Mouse (Mus musculus) gastrocnemius, postnatal 4 days (tissue): ENCODE data around the gene Ago3. TPM values are rescaled to one million over a fixed set of nuclear protein-coding genes. Genes with fewer than 3 reads are reported as not detected.
A peak's percentile ranks its signal among the peaks of the same experiment; 100 is the strongest.

ENCODE experiments used
- DNase-seq, 2 experiments: peaks; one replicate each; pipeline ENCODE4 v3.0.0; 2021 to 2022; ENCODE audit warnings: low spot score in 2 of 2, mixed read lengths in 2 of 2
- total RNA-seq, 2 experiments: library from RNA; stranded (reverse); gene quantifications; 2 replicates each; pipeline ENCODE4 v1.2.3; 2021

The Ago3 gene
- total RNA-seq, 2 experiments from 2014 or later = 14.1 to 17.5 TPM

GRCm38 (mm10) chr4:126313202-126313601 lies 116.2 kb downstream of the Ago3 start:
- no peak for DNase-seq

GRCm38 (mm10) chr4:126311566-126312200 lies 117.7 kb downstream of the Ago3 start:
- no peak for DNase-seq

- DNase-seq = no peak
These were observed 119.0 kb downstream of the Ago3 start for GRCm38 (mm10) chr4:126310344-126310743.

GRCm38 (mm10) chr4:126309922-126310309 lies 119.4 kb downstream of the Ago3 start:
- DNase-seq = peak; percentile 77 to 84

GRCm38 (mm10) chr4:126309211-126309921 lies 120.0 kb downstream of the Ago3 start:
- no peak for DNase-seq

GRCm38 (mm10) chr4:126306827-126307226 lies 122.5 kb downstream of the Ago3 start:
- DNase-seq = no peak

GRCm38 (mm10) chr4:126306058-126306457 lies 123.3 kb downstream of the Ago3 start:
- no peak for DNase-seq

- DNase-seq = no peak
These were observed 123.9 kb downstream of the Ago3 start for GRCm38 (mm10) chr4:126305428-126305827.

GRCm38 (mm10) chr4:126303877-126304276 lies 125.5 kb downstream of the Ago3 start:
- no peak for DNase-seq

- no peak for DNase-seq
These were observed 127.6 kb downstream of the Ago3 start for GRCm38 (mm10) chr4:126301584-126302309.

GRCm38 (mm10) chr4:126300916-126301583 lies 128.3 kb downstream of the Ago3 start:
- DNase-seq = peak in 1 of 2 experiments; percentile 26

- peak; percentile 66 to 83 for DNase-seq
These were observed 132.7 kb downstream of the Ago3 start for GRCm38 (mm10) chr4:126296617-126297101.

GRCm38 (mm10) chr4:126295937-126296336 lies 133.4 kb downstream of the Ago3 start:
- DNase-seq = no peak

- no peak for DNase-seq
These were observed 134.2 kb downstream of the Ago3 start for GRCm38 (mm10) chr4:126295152-126295551.

GRCm38 (mm10) chr4:126291196-126291595 lies 138.2 kb downstream of the Ago3 start:
- no peak for DNase-seq

- DNase-seq = no peak
These were observed 139.0 kb downstream of the Ago3 start for GRCm38 (mm10) chr4:126290314-126290713.

GRCm38 (mm10) chr4:126288085-126288666 lies 141.2 kb downstream of the Ago3 start:
- no peak for DNase-seq

GRCm38 (mm10) chr4:126287302-126287995 lies 141.9 kb downstream of the Ago3 start:
- DNase-seq = no peak

GRCm38 (mm10) chr4:126286492-126286891 lies 142.9 kb downstream of the Ago3 start, which contains the start of gene Col8a2:
TSS of gene Col8a2 (plus strand) at chr4:126286793.
- DNase-seq = peak in 1 of 2 experiments; percentile 43

GRCm38 (mm10) chr4:126283582-126283981 lies 145.8 kb downstream of the Ago3 start:
- DNase-seq = no peak
